Mouse (Mus musculus) midbrain, embryonic 12.5 days (tissue): ENCODE results near the gene Ccdc97. TPM values are rescaled to one million over a fixed set of nuclear protein-coding genes. Genes with fewer than 3 reads are reported as not detected.

Source experiments
- ATAC-seq: fragments of 200-750 bp; cut with Nextera tagmentation; 2 replicates; pipeline ENCODE4 v1.8.0; 2017; ENCODE audit warnings: low read depth, moderate TSS enrichment, moderate library complexity; ENCODE audit not compliant: low FRiP score
- H3K27ac ChIP-seq: fragments of 300-500 bp; sonication (generic); replicated peaks from 2 replicates; pipeline ENCODE4 v1.5.1; 2016; ENCODE audit warnings: mild to moderate bottlenecking
- H3K27me3 ChIP-seq: fragments of 300-500 bp; sonication (generic); 2 replicates; pipeline ENCODE4 v1.6.1; 2016; ENCODE audit warnings: mild to moderate bottlenecking
- H3K36me3 ChIP-seq: fragments of 300-500 bp; sonication (generic); 2 replicates; pipeline ENCODE4 v1.6.1; 2016
- H3K4me1 ChIP-seq: fragments of 300-500 bp; sonication (generic); 2 replicates; pipeline ENCODE4 v1.6.1; 2016
- H3K4me2 ChIP-seq: fragments of 300-500 bp; sonication (generic); replicated peaks from 2 replicates; pipeline ENCODE4 v1.6.1; 2016; ENCODE audit warnings: mild to moderate bottlenecking, moderate library complexity
- H3K4me3 ChIP-seq: fragments of 300-500 bp; sonication (generic); 2 replicates; pipeline ENCODE4 v1.5.1; 2016; ENCODE audit warnings: mild to moderate bottlenecking
- H3K9ac ChIP-seq: fragments of 300-500 bp; sonication (generic); replicated peaks from 2 replicates; pipeline ENCODE4 v1.6.1; 2016; ENCODE audit warnings: mild to moderate bottlenecking, moderate library complexity
- H3K9me3 ChIP-seq: fragments of 300-500 bp; sonication (generic); 2 replicates; pipeline ENCODE4 v1.6.1; 2016; ENCODE audit warnings: mild to moderate bottlenecking
- WGBS: fragments of 180-500 bp; shearing (Covaris S2); methylation state at CpG from one replicate; pipeline ENCODE4 v1.1.7; 2016; 5-methylcytosine and 5-hydroxymethylcytosine counted together
- polyA plus RNA-seq: library from polyadenylated mRNA; unstranded; fragments of >200 nt; fragmentation: Nextera tagmentation; extraction: Ambion mirVana; gene quantifications from 2 replicates; pipeline ENCODE4 v1.2.1, GENCODE M21; 2016

Ccdc97 gene
- polyA plus RNA-seq, 1 experiment from 2014 or later = 33.2 TPM

DNA sequence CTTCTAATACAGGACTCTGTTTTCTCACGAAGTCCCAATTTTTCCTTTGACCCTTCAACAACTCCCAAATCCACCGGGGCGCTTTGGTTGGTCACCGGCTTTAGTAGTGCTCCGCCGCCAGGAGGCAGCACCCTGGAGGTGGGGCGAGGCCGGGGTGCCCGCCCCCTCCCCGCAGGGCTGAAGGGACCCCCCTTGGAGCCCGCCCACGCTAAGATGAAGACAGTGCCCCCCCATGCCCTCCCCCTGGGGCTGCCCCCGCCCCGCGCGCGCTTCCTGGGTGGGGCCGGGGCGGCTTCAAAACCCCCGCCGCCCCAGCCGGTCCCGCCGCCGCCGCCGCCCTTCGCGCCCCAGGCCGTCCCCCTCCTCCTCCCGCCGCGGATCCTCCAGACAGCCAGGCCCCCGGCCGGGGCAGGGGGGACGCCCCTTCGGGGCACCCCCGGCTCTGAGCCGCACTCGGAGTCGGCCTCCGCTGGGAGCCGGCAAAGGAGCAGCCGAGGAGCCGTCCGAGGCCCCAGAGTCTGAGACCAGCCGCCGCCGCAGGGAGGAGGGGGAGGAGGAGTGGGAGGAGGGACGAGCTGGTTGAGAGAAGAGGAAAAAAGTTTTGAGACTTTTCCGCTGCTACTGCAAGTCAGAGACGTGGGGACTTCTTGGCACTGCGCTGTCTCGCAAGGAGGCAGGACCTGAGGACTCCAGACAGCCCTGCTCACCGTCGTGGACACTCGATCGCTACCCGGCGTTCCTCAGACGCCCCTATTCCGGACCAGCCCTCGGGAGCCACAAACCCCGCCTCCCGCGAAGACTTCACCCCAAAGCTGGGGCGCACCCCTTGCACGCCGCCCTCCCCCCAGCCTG lies 32.0 kb downstream of the Ccdc97 start, which contains the start of gene Tgfb1:
Gene Tgfb1 (plus strand): TSS at position 323 of the 852 bp plus-strand sequence.
- H3K9ac ChIP-seq = peak within 1 kb of the TSS; percentile 50
- WGBS = 1% methylated on average over 63 of the region's 69 CpGs
- ATAC-seq = peak; percentile 50
- H3K4me1 ChIP-seq = peaks cover 36% of the 10 kb centered on the region
- peak within 1 kb of the TSS; percentile 72 for H3K4me2 ChIP-seq
- H3K36me3 ChIP-seq = 0 out of 2 replicates have a peak, but pooled peaks cover 6% of the 10 kb centered on the region
- H3K4me3 ChIP-seq = peak within 1 kb of the TSS; percentile 50
- H3K27me3 ChIP-seq = peaks cover 71% of the 10 kb centered on the region
- H3K27ac ChIP-seq = no peak within 1 kb of the TSS
- H3K9me3 ChIP-seq = no peaks in the 10 kb centered on the region

DNA sequence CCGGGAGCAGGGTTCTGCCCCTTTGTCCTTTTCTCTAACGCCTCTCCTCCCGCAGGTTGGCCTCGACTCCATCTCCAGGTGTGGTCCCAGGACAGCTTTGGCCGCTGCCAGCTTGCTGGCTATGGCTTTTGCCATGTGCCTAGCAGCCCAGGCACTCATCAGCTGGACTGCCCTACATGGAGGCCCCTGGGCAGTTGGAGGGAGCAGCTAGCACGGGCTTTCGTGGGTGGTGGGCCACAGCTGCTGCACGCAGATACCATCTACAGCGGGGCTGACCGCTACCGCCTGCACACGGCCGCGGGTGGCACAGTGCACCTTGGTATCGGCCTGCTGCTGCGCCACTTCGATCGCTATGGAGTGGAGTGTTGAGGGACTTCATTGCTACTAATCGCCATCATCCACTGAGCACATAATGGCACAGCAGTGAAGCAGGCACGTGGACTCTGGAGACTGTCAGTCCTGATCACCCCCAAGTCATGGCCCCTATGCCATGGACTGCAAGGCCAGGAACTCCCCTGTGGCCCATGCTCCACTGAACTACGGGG lies 32.9 kb downstream of the Ccdc97 start:
- Histone ChIP-seq H3K4me1 (peaks cover 45% of the 10 kb centered on the region), H3K27ac (no peak overlapping the region), H3K27me3 (peaks cover 64% of the 10 kb centered on the region), H3K36me3 (0 out of 2 replicates have a peak, but pooled peaks cover 6% of the 10 kb centered on the region), H3K9ac (no peak overlapping the region), H3K4me2 (peak overlapping the region; percentile 72; the same call in 1 of the 2 replicates), H3K4me3 (peak overlapping the region; percentile 50; the same call in 1 of the 2 replicates), H3K9me3 (no peaks in the 10 kb centered on the region)
- WGBS = 72% methylated on average over 21 of the region's 21 CpGs
- no peak for ATAC-seq

DNA sequence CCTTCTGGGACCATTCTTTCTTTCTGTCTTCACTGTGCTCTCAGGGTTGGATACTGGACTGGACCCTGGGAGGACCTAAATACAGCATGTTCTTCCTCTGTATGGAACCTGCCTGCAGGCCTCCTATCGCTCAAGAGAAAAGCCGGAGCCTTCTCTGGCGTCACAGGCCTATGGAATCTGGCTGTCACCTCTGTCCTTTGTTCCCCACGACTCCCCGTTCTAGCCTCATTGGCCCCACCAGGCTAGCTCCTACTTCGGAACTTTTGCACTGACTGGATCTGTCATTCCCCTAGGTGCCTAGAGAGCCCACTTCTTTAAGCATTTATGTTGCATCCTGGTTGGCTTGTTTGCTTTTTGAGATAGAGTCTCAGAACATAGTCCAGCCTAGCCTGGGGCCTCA lies 34.2 kb downstream of the Ccdc97 start:
- WGBS = 89% methylated on average over 6 of the region's 6 CpGs
- Histone ChIP-seq H3K4me3 (no peak overlapping the region), H3K27me3 (peaks cover 54% of the 10 kb centered on the region), H3K9me3 (no peaks in the 10 kb centered on the region), H3K36me3 (0 out of 2 replicates have a peak, but pooled peaks cover 6% of the 10 kb centered on the region), H3K4me1 (peaks cover 49% of the 10 kb centered on the region), H3K27ac (no peak overlapping the region), H3K4me2 (no peak overlapping the region), H3K9ac (no peak overlapping the region)
- no peak for ATAC-seq

DNA sequence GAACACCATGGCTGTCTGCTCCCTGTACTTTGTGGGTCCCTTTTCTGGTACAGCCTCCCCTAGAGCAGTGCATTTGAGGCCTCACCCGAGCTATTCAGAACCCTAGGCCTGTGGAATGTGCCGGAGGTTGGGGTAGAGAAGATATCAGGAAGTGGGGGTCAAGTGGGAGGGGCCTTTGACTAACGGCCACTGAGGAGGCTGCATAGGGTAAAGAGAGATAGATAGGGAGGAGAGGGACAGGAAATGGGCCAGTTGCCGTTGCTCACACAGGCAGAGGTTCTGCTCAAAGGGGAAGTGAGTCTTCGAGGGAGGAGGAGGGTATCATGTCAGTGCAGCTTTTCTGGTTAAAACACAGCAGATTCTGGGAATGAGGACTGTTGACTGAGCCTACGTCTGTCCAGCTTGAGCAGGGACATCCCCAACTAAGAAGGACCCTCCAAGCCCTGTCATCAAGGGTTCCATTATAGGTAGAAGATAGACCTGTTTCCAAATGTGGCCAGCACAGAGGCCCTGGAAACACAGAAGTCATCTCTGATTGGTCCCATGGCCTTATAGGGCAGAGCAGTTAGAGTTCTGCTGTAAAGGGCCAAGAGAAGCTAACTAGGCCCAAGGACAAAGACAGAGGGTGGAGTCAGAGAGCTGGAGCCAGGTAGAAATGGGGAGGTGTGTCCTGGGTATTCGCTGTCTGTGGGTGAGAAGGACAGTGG lies 35.3 kb downstream of the Ccdc97 start:
- H3K27me3 ChIP-seq = peaks cover 54% of the 10 kb centered on the region
- H3K4me3 ChIP-seq = no peak overlapping the region
- ATAC-seq = no peak
- H3K27ac ChIP-seq = no peak overlapping the region
- H3K9me3 ChIP-seq = no peaks in the 10 kb centered on the region
- H3K4me1 ChIP-seq = peaks cover 38% of the 10 kb centered on the region
- no peak overlapping the region for H3K9ac ChIP-seq
- H3K36me3 ChIP-seq = 0 out of 2 replicates have a peak, but pooled peaks cover 6% of the 10 kb centered on the region
- WGBS = 80% methylated on average over 7 of the region's 7 CpGs
- H3K4me2 ChIP-seq = no peak overlapping the region

DNA sequence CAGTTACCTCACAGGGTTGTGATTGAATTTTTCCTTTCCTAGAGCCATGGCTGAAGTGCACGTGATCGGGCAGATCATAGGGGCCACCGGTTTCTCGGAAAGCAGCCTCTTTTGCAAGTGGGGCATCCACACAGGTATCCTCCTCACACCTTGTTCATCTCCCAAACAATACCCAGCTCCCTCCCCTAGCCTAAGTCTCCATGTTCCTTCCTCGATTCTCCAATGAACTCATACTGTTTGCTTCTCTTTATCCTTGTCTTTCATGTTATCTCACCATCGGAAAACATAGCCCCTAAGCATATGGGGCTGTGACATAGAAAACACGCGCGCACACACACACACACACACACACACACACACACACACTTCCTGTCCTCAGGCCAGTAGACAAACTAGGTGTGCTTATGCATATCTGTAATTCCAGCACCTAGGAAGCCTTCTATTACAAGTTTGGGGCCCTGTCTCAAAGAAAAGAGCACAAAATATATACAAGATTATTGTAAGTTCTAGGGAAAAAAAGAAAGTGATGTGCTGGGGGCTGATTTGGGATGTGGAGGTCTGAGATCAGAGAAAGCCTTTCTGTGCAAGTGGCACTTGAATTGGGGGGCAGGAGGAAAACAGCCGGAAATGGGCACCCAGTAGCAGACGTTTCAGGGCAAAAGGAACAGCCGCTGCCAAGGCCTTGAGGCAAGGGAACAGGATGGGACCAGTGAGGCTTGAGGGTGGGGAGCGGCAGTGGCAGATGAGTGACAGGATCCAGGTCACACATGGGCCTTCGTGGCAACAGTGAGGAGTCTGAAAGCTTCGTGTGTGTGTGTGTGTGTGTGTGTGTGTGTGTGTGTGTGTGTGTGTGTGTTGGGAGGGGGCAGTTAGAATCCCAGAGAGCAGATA lies 37.3 kb downstream of the Ccdc97 start:
- Histone ChIP-seq H3K9ac (no peak overlapping the region), H3K4me2 (peak overlapping the region; percentile 64), H3K9me3 (no peaks in the 10 kb centered on the region), H3K27me3 (peaks cover 44% of the 10 kb centered on the region), H3K4me3 (peak overlapping the region; percentile 49), H3K4me1 (peaks cover 18% of the 10 kb centered on the region), H3K36me3 (0 out of 2 replicates have a peak, but pooled peaks cover 6% of the 10 kb centered on the region), H3K27ac (peak overlapping the region; percentile 88; the same call in 1 of the 2 replicates)
- no peak for ATAC-seq
- WGBS = 66% methylated on average over 15 of the region's 15 CpGs

DNA sequence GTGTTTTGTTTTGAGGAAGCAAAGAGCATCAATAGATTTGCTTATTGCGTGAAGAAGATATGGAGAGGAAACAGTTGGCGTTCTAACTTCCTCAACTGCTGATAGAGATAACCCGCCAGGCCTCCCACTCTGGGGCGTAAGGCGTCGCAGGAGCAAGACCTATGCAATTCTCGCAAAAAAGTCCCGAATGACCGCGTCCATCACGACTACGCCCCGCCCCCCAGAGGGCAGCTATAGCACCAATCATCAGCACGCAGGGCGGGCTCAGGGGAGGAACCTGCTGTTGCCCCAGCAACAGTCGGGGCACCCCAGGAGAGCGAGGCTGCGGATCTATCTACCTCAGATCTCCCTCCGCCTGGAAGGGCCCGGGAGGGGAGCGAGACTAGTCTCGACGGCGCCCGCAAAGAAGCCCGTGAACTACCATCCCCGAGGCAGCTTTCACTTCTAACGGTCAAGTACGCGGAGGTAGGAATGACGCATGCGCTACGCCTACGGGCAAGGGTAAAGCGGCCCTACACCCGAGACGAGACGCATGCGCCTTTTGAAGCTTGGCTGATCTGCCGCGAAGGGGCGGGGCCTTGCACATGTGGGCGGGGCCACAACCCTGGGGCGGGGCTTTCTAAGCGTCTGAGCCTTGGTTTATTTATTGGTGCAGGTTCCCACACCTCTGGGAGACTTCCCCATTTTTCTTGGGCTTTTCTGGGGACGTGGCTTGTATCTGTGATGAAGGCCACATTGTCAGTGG lies 38.2 kb downstream of the Ccdc97 start, which contains the start of gene B9d2:
Gene B9d2 (plus strand): TSS at position 267 of the 745 bp plus-strand sequence.
- H3K9me3 ChIP-seq = no peaks in the 10 kb centered on the region
- H3K9ac ChIP-seq = peak within 1 kb of the TSS; percentile 25
- H3K27me3 ChIP-seq = peaks cover 43% of the 10 kb centered on the region
- ATAC-seq = peak; percentile 97
- peak within 1 kb of the TSS; percentile 64 for H3K4me2 ChIP-seq
- WGBS = under 1% methylated on average over 46 of the region's 46 CpGs
- H3K36me3 ChIP-seq = 0 out of 2 replicates have a peak, but pooled peaks cover 4% of the 10 kb centered on the region
- peaks cover 14% of the 10 kb centered on the region for H3K4me1 ChIP-seq
- H3K4me3 ChIP-seq = peak within 1 kb of the TSS; percentile 49
- H3K27ac ChIP-seq = peak within 1 kb of the TSS; percentile 88

DNA sequence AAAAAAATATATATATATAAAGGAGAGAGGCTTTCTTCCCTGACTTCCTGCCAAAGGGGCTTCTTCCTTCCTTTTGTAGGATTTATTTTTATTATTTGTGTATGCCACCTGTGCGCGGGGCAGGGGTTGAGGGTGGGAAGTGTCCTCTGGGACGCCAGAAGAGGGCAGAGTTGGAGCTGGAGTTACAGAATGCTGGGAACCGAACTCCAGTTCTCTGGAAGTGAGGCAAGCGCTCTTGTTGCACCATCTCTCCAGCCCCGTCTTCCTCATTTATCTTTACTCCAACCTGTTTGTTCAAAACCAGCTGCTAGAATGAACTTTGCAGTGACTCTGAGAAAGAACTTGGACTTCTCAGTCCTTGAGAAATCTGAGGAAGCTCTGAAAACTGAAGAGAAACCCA lies 38.9 kb downstream of the Ccdc97 start:
- Histone ChIP-seq H3K4me3 (peak overlapping the region; percentile 49), H3K27me3 (peaks cover 43% of the 10 kb centered on the region), H3K27ac (peak overlapping the region; percentile 88), H3K9me3 (no peaks in the 10 kb centered on the region), H3K4me1 (peaks cover 15% of the 10 kb centered on the region), H3K4me2 (peak overlapping the region; percentile 64), H3K36me3 (0 out of 2 replicates have a peak, but pooled peaks cover 4% of the 10 kb centered on the region), H3K9ac (peak overlapping the region; percentile 25; the same call in 1 of the 2 replicates)
- ATAC-seq = no peak
- 17% methylated on average over 6 of the region's 6 CpGs for WGBS

DNA sequence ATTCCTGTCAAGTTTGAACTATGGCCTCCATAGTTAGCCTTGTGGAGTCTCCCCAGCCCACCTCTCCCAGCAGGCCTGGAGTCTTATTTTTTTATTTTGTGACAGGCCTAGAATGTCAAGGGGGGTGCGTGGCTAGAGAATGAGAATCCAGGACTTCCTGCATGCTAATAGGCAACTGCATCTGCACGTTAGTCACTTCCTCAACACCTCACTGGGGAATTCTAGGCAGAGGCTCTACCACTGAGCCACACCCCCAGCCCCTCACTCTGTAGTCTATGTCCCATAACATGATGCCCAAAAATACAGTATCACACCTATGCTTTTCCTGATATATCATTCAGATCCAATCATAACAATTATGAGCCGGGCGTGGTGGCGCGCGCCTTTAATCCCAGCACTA lies 41.9 kb downstream of the Ccdc97 start:
- H3K9ac ChIP-seq = no peak overlapping the region
- H3K4me3 ChIP-seq = no peak overlapping the region
- H3K9me3 ChIP-seq = no peaks in the 10 kb centered on the region
- H3K27me3 ChIP-seq = peaks cover 61% of the 10 kb centered on the region
- H3K36me3 ChIP-seq = no peaks in the 10 kb centered on the region
- peak overlapping the region; percentile 25; the same call in 1 of the 2 replicates for H3K27ac ChIP-seq
- peaks cover 20% of the 10 kb centered on the region for H3K4me1 ChIP-seq
- H3K4me2 ChIP-seq = no peak overlapping the region
- 92% methylated on average over 7 of the region's 7 CpGs for WGBS
- ATAC-seq = no peak

DNA sequence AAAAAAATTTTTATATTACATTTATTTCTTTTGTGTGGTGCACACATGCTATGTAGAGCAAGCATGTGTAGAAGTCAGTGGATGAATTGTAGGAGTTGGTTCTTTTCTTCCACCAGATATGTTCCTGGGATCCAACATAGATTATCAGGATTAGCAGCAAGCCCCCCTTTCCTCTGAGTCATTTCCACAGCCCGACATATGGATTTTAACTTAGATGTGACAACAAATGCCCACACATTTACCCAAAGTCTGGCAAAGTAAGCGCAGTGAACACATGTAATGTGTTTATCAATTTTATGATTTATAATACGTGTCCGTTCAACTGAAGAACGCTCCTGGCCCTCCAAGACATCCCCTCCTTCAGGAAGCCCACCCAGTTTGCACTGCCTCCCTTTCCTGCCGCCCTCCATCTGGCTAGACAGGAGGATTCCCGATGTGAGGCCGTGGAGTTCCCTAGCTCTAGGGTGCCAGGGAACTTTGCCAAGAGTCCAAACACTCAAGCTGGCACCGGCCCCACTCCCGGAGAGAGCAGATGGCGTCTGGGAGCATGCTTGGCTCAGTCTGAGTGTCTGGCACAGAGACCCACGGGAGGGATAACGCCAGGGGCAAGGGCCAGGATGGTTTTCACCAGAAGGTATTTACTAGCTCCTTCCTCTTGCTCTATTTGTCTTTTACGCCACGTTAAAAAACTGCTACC lies 42.7 kb downstream of the Ccdc97 start:
- Histone ChIP-seq H3K27ac (peak overlapping the region; percentile 25; the same call in 1 of the 2 replicates), H3K4me1 (peaks cover 12% of the 10 kb centered on the region), H3K27me3 (peaks cover 59% of the 10 kb centered on the region)

DNA sequence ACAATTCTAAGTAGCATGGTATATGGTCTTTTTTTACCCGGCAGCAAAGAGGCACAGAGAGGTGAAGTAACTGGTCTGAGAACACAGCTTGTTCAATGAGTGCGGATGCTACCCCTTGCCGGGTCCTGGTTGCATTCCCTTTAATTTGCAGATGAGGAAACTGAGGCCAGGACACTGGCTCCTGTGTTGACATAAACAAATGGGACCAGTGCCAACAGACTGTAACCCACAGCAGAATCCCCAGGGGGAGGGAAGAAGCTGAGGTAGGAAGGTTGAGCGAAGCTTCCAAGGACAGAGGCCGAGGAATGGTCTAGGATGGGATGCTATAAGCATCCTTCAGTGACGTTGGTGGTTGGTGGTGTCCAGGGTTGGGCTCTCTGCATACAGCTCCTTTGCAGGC lies 43.5 kb downstream of the Ccdc97 start:
- 33% methylated on average over 6 of the region's 6 CpGs for WGBS
- no peaks in the 10 kb centered on the region for H3K36me3 ChIP-seq
- H3K9ac ChIP-seq = no peak overlapping the region
- peaks cover 59% of the 10 kb centered on the region for H3K27me3 ChIP-seq
- no peak for ATAC-seq
- no peaks in the 10 kb centered on the region for H3K9me3 ChIP-seq
- no peak overlapping the region for H3K4me3 ChIP-seq
- no peak overlapping the region for H3K4me2 ChIP-seq
- no peak overlapping the region for H3K27ac ChIP-seq
- H3K4me1 ChIP-seq = peaks cover 10% of the 10 kb centered on the region; the same call in 1 of the 2 replicates

More for the DNA sequence above, 42.7 kb downstream of the Ccdc97 start:
- Histone ChIP-seq H3K36me3 (no peaks in the 10 kb centered on the region), H3K9ac (no peak overlapping the region), H3K9me3 (no peaks in the 10 kb centered on the region), H3K4me2 (no peak overlapping the region), H3K4me3 (no peak overlapping the region)
- ATAC-seq = no peak
- WGBS = 79% methylated on average over 15 of the region's 15 CpGs
